Mouse (Mus musculus): Measurements from ENCODE around the gene Erbb2. TPM values are rescaled to one million over a fixed set of nuclear protein-coding genes. Genes with fewer than 3 reads are reported as not detected.
A peak's percentile ranks its signal among the peaks of the same experiment; 100 is the strongest.

Gene Erbb2
- polyA plus RNA-seq, 1 experiment: 105 TPM

DNA sequence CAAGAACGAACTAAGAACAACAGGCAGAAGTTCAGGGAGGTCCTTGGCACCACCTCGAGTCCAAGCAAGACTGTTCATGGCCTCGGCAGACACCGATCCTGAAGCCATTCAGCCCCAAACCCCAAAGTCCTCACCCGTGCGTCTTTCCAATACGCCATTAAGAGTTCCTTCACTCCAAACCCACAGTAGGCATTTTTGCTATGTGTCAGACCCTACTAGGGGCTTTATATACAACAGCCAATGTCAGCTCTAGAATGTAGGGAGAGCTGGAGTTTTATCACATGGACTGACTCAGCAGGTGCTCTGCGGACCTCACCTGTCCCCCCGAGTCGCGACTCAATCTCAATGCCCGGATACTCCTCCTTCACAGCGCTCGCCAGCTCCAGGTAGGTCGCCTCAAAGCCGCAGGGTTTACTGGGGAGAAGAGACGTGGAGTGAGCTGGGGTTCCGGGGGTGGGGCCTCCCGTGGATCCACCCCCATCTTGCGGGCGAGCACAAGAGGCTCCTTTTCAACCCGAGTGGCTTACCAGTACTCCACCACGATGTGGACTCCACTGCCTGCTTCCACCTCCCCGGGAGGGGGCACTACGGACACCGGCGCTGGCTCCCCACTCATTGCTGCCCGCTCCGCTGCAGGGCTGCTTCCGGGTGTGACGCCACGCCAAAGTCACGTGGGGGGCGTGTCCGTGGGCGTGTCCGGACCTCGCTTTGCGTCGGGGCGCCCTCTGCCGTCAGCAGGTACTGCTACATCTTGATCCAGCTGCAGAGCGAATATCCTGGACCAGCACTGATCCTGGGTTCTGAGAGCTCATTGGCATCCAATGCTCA is 26.3 kb downstream of the Erbb2 start, which contains the start of gene Mien1:
Gene Mien1, minus strand, starts transcription at position 661 of the 828 bp plus-strand sequence.
- TF ChIP-seq CTCF (IDR thresholded peaks at IDR 0.05; ENCODE audit: extremely low read depth, insufficient read length, insufficient replicate concordance, low read depth, low read length) (peak; percentile 79), POLR2A (IDR thresholded peaks at IDR 0.05; ENCODE audit: low read depth, low read length) (peak; percentile 57; the same call in 1 of the 2 replicates)
- peaks cover 38% of the 10 kb centered on the region for H3K36me3 ChIP-seq (ENCODE audit: control insufficient read depth, insufficient read depth, low read length)
- H3K27ac ChIP-seq (ENCODE audit: insufficient read depth, low read depth, low read length): peak within 1 kb of the TSS; percentile 90
- under 1% methylated on average over 43 of the region's 43 CpGs for WGBS
- no peaks in the 10 kb centered on the region for H3K27me3 ChIP-seq (ENCODE audit: control insufficient read depth, insufficient read depth, low read length)
- H3K4me1 ChIP-seq (ENCODE audit: control insufficient read depth, insufficient read depth, insufficient read length, low read length): peaks cover 4% of the 10 kb centered on the region; the same call in 1 of the 2 replicates
- H3K4me3 ChIP-seq (ENCODE audit: low read depth, low read length): peak within 1 kb of the TSS; percentile 84

DNA sequence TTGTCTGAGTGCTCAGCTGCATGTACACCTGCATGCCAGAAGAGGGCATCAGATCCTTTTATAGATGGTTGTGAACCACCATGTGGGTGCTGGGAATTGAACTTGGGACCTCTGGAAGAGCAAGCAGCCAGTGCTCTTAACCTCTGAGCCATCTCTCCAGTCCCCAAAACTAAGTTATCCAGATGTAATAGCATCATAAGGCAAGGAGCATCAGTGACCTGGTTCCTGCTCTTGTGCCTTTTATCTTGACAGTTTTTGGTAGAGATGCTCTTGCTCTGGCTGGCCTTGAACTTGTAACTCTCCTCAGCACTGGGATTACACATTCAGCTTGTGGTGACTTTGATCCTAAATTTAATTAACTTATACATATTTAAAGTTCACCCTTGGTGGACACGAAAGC is 31.4 kb downstream of the Erbb2 start:
- Histone ChIP-seq H3K27me3 (ENCODE audit: control insufficient read depth, insufficient read depth, low read length) (no peaks in the 10 kb centered on the region), H3K36me3 (ENCODE audit: control insufficient read depth, insufficient read depth, low read length) (no peaks in the 10 kb centered on the region), H3K27ac (ENCODE audit: insufficient read depth, low read depth, low read length) (no peak overlapping the region), H3K4me1 (ENCODE audit: control insufficient read depth, insufficient read depth, insufficient read length, low read length) (peaks cover 5% of the 10 kb centered on the region; the same call in 1 of the 2 replicates), H3K4me3 (ENCODE audit: low read depth, low read length) (no peak overlapping the region)
- TF ChIP-seq CTCF (IDR thresholded peaks at IDR 0.05; ENCODE audit: extremely low read depth, insufficient read length, insufficient replicate concordance, low read depth, low read length) (no peak), POLR2A (IDR thresholded peaks at IDR 0.05; ENCODE audit: low read depth, low read length) (no peak)
- whole genome bisulfite sequencing: 97% methylated on average over 1 of the region's 1 CpGs

DNA sequence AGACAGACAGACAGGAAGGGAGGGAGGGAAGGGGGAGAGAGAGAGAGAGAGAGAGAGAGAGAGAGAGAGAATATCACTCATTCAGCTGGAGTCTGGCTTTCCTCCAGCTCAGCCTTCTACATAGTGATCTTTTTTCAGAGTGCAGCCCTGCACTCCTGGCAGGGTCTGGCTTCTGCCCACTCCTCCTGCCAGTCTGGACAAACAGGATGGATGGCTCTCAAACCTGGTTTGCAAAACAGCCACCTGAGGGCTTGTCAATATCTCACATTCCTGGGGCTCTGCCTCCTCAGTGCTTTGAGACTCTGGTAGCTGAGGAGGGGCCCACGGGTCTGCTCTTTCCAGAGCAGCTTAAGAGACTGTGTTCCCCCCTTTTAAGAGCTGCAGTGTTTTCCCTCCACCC is 33.0 kb downstream of the Erbb2 start:
- WGBS: 9% methylated on average over 1 of the region's 1 CpGs
- H3K4me3 ChIP-seq (ENCODE audit: low read depth, low read length): no peak overlapping the region
- peaks cover 17% of the 10 kb centered on the region; the same call in 1 of the 2 replicates for H3K4me1 ChIP-seq (ENCODE audit: control insufficient read depth, insufficient read depth, insufficient read length, low read length)
- no peaks in the 10 kb centered on the region for H3K27me3 ChIP-seq (ENCODE audit: control insufficient read depth, insufficient read depth, low read length)
- no peaks in the 10 kb centered on the region for H3K36me3 ChIP-seq (ENCODE audit: control insufficient read depth, insufficient read depth, low read length)
- peak overlapping the region; percentile 96 for H3K27ac ChIP-seq (ENCODE audit: insufficient read depth, low read depth, low read length)
- TF ChIP-seq CTCF (IDR thresholded peaks at IDR 0.05; ENCODE audit: extremely low read depth, insufficient read length, insufficient replicate concordance, low read depth, low read length): no peak
- TF ChIP-seq POLR2A (IDR thresholded peaks at IDR 0.05; ENCODE audit: low read depth, low read length): no peak

DNA sequence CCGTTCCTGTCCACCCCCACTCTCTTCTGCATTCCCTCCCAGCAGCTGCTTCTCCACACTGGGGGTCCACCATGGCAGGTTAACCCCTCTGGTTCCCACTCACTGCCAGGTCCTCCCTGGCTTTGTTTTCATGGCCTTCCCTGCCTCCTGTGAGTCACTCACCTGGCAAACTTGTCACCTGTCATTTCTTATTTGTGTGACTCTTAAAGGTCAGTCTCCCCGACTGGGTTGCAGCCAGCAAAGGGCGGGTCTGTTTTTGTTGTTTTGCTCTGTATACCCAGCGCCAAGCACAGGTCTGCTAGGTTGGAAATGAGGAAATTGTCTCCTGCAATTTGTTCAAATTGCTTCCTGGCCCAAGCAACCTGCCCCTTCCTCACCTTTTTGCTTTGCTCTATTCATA is 33.4 kb downstream of the Erbb2 start:
- Histone ChIP-seq H3K36me3 (ENCODE audit: control insufficient read depth, insufficient read depth, low read length) (peaks cover 3% of the 10 kb centered on the region), H3K4me1 (ENCODE audit: control insufficient read depth, insufficient read depth, insufficient read length, low read length) (peaks cover 21% of the 10 kb centered on the region; the same call in 1 of the 2 replicates), H3K27me3 (ENCODE audit: control insufficient read depth, insufficient read depth, low read length) (no peaks in the 10 kb centered on the region), H3K4me3 (ENCODE audit: low read depth, low read length) (no peak overlapping the region), H3K27ac (ENCODE audit: insufficient read depth, low read depth, low read length) (peak overlapping the region; percentile 96)
- no peak for TF ChIP-seq CTCF (IDR thresholded peaks at IDR 0.05; ENCODE audit: extremely low read depth, insufficient read length, insufficient replicate concordance, low read depth, low read length)
- no peak for TF ChIP-seq POLR2A (IDR thresholded peaks at IDR 0.05; ENCODE audit: low read depth, low read length)
- 17% methylated on average over 4 of the region's 4 CpGs for WGBS

DNA sequence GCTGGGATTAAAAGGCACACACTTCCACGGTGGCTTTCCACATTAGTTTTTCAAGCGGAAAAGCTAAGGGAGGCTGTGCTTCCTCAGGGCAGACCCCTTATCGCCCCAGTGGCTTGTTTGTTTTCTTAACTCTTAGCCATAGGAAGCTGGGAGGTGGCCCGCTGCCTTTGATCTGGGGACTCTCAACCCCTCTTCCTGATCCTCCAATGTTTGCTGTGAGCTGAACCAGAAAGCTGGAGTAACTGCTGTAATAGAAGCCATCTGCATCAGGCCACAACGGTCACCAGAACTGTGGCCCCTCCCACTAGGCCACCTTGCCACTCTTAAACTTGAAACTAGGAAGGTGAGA is 33.9 kb downstream of the Erbb2 start, which contains the start of gene Grb7:
Gene Grb7, plus strand, starts transcription at position 182 of the 349 bp plus-strand sequence.
- peak within 1 kb of the TSS; percentile 72 for H3K4me3 ChIP-seq (ENCODE audit: low read depth, low read length)
- peak within 1 kb of the TSS; percentile 96 for H3K27ac ChIP-seq (ENCODE audit: insufficient read depth, low read depth, low read length)
- WGBS: 6% methylated on average over 5 of the region's 5 CpGs
- peaks cover 8% of the 10 kb centered on the region for H3K36me3 ChIP-seq (ENCODE audit: control insufficient read depth, insufficient read depth, low read length)
- peaks cover 21% of the 10 kb centered on the region; the same call in 1 of the 2 replicates for H3K4me1 ChIP-seq (ENCODE audit: control insufficient read depth, insufficient read depth, insufficient read length, low read length)
- TF ChIP-seq POLR2A (IDR thresholded peaks at IDR 0.05; ENCODE audit: low read depth, low read length): no peak
- TF ChIP-seq CTCF (IDR thresholded peaks at IDR 0.05; ENCODE audit: extremely low read depth, insufficient read length, insufficient replicate concordance, low read depth, low read length): no peak
- H3K27me3 ChIP-seq (ENCODE audit: control insufficient read depth, insufficient read depth, low read length): no peaks in the 10 kb centered on the region

DNA sequence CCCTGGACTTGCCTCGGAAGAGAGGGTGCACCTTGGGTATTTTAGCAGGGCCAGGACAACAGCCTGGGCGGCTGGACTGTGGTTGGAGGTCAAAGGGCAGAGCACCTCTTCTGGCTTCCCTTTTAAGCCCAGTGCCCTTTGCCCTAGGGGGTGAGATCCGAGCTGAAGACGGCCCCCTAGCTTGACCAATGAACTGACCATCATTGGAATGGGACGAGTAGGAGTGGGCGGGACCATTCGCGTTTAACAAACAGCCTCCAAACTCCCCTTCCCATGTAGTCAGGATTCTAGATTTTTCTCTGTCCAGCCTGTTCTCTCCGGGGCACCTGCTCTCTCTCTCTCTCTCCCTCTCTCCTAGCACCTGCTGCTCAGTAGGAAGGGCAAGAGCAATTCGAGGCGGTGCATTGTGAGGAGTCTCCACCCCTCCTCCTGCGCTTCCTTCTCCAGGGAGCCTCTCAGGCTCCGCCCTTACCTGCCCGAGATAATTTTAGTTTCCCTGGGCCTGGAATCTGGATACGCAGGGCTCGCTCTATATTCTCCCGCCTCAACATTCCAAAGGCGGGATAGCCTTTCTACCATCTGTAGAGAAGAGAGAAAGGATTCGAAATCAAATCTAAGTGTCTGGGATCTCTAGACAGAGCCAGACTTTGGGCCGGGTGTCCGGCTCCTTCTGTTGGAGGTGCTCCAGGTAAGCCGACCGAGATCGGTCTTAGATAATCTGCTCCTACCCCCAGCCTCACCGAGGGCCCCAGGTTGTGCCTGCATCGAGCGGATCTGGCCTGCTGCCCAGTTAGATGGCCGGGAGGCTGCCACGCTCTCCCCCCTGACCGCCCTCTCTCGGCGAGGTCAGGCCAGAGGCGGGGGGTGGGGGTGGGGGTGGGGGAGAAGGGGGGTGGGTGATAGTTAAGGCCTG is 34.5 kb downstream of the Erbb2 start:
- WGBS: 3% methylated on average over 33 of the region's 33 CpGs
- peak; percentile 42; the same call in 1 of the 2 replicates for TF ChIP-seq POLR2A (IDR thresholded peaks at IDR 0.05; ENCODE audit: low read depth, low read length)
- no peak for TF ChIP-seq CTCF (IDR thresholded peaks at IDR 0.05; ENCODE audit: extremely low read depth, insufficient read length, insufficient replicate concordance, low read depth, low read length)
- Histone ChIP-seq H3K27me3 (ENCODE audit: control insufficient read depth, insufficient read depth, low read length) (no peaks in the 10 kb centered on the region), H3K27ac (ENCODE audit: insufficient read depth, low read depth, low read length) (peak overlapping the region; percentile 96), H3K36me3 (ENCODE audit: control insufficient read depth, insufficient read depth, low read length) (peaks cover 14% of the 10 kb centered on the region), H3K4me1 (ENCODE audit: control insufficient read depth, insufficient read depth, insufficient read length, low read length) (peaks cover 21% of the 10 kb centered on the region; the same call in 1 of the 2 replicates), H3K4me3 (ENCODE audit: low read depth, low read length) (peak overlapping the region; percentile 72)

All from small intestine, adult 2 months (tissue).